Mouse (Mus musculus) hindlimb bud, embryonic 11.5 days (tissue): ENCODE results near the gene Eea1.

Experiments
- DNase-seq: peaks from one replicate; pipeline ENCODE4 v3.0.0-alpha.2; 2012; ENCODE audit warnings: low read depth, low spot score; ENCODE audit errors: extremely low spot score

Gene Eea1

DNA sequence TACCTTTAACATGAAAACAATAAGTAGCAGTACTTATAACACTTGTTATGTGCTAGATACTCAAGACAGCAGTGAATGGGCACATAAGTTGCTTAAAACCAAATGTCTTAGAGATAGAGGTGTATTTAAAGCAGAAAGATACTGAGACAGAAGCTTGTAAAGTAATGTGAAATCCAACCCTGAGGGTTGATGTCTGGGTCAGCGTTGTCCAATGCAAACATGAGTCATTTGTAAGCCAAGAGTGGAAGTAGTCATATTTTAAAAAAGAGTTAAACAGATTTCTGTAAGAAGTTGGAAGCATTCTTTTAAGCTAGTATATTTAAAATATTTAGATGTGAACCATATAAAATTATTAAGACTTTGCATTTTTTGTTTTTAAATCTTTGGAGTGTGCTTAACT, 4.6 kb downstream of the Eea1 start:
- no peak for DNase-seq

DNA sequence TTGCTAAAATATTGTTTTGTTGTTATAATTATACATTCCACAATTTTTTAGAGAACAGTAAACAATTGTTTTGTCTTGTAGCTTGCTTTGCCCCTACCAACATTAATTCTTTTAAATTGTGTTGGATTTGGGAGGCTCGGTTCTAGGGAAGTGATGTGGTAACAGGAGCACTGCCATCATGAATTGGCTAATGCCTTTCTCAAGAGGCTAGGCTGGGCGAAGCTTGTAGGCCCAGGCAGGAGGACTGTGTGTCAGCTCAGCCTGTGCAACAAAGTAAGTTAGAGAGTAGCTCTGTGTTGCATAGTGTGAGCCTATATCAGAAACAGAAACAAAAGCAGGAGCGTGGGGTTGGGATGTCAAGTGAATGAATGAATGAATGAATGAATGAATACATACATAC, 9.0 kb downstream of the Eea1 start:
- no peak for DNase-seq

DNA sequence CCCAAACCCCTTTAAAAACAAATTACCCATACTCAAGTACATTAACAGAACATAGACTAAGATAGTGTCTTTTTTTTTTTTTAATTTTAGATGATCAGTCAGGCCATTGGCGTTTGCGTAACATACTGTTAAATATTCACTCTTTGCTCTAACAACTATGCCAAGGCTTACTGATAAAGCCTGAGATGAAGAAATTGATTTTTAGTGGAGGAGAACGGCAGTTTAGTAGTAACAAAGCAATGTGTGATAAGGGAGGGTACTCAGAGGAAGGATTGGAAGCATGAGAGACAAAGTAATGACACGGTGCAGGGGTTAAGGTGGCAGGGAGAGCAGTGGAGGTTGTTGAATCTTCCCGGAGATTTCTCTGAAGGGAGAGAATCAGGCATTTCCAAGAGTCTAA, 9.7 kb downstream of the Eea1 start:
- no peak for DNase-seq

DNA sequence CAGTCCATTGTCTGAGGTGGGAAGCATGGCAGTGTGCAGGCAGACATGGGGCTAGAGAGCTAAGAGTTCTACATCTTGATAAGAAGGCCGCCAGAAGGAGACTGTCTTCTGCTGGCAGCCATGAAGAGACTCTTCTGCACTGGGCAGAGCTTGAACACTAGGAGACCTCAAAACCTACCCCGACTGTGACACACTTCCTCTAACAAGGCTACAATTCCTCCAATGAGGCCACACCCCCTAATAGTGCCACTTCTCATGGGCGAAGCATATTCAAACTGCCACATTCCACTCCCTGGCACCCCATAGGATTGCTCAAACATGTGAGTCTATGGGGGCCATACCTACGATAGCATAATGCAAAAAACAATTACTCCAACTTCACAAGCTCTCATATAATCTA, 10.3 kb downstream of the Eea1 start:
- no peak for DNase-seq

DNA sequence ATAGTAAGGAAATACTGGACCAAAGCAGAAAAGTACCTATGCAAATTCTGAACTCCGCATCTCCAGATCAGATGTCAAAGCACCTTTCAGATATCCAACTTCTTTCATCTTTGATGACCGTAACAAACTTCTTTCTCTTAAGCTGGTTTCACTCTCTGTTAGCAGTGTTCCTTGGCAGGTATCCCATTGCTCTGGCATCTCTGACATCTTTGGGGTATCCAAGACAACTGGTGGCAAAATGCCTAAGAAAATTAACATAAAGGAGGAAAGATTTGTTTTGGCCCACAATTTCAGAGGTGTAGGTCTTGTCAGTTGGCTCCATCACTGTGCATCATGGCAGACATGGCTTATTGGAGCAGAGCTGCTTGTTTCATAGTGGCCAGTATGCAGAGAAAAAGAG, 10.9 kb downstream of the Eea1 start:
- DNase-seq: no peak

DNA sequence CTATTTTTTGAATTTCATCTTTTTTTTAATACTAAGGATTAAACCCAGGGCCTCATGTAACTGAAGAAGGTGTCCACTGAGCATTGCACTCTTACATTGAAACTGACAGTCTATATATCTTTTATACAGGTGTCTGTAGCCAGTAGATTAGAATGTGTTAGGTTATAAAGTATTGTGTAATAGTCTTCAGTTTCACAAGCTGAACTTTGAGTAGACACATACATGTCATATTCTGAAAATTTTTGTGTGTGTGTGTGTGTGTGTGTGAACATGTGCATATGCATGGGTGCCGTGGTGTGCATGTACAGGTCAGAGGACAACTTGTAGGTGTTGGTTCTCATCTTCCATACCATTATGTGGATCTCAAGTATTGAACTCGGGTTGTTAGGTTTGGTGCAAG, 16.2 kb downstream of the Eea1 start:
- DNase-seq: no peak

DNA sequence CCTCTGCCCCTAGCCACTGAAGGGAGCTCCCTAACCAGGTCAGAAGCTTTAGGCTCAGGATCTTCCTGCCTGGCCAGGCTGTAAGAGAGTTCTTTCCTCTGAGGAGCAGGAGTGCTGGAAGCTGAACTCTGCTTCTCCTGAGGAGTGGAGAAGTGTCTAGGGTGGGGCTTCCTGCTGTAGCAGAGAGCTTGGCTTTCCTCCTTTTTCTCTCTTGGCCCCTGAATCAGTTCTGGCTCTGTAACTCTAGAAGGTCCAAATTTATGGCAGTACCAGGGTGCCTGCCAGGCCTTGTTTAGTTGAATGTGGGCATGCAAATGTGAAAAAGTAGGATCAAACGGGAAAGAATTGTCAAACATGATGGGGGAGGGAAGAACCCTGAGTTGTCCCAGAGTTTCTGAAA, 17.1 kb downstream of the Eea1 start:
- no peak for DNase-seq

DNA sequence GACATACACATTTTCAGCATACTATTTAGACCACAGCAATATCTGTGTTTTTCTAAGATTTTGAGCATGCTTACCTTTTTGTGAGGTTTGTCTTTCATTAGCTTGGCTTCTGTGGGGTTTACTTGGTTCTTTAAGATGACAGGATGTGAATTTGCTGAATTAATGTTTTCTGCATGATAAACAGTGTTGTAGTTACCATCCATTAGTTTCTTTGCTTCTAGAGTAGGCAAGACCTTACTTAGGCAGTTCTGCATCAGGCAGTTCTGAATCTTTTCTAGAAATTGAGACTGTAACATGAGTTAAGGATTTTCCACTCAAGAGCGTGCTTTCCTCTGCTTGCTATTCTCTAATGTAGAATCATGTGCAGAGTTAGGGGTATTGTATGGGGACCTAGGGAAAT, 24.2 kb downstream of the Eea1 start:
- no peak for DNase-seq

DNA sequence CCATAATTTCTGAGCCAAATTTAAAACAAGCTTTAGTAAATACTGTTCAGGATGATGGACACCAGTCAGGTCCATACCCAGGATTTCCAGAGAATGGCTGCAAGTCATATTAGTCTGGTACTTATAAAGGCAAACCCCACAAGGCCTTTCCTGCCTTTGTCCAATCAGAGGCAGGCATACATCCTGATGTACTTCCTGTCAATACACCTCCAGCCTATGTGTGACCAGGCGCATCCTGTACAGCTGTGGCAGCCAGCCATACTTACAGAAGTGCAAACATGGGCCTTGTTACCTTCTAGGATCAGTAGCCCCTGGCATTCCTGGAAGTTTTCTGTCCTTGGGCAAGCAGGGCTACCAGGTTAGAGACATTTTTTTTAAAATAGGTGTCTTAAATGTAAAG, 29.2 kb downstream of the Eea1 start:
- DNase-seq: no peak

DNA sequence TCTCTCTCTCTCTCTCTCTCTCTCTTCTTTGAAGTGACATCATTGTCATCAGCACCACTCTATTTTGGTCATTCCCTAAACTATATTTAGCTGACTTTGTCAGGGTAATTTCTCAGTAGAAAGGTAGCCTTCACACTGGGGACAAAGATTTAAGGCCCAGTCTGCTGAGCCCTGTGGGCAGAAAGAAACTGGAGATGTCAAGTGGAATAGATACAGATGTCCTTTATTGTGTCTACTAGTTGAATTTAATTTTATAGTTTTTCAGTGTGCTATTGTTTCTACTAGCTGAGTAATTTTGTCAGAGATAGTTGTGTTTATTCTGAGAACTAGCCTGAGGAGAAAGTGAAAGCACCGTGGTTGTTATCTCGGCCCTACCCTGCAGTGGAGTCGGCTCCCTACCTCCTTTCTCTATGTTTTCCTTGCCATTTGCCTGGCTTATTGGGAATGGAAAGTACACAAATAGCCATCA, 30.3 kb downstream of the Eea1 start:
- DNase-seq: no peak

DNA sequence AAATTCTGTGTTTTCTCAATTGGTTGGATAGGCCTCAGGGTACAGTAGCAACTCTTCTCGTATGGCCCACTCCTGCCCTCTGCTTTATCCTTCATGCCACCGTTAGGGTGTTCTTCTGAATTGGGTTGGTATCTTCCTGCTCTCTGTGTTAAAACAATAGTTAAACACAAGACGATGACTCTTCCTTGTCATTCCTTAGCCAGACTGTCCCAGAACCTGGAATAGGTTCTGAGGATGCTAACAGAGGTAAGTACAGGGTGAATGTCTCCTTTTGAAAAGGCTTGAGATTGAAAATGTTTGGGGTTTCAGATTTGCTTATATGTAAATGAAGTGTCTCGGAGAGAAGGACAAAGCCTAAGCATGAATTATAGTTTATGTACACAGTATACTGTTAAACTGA, 30.9 kb downstream of the Eea1 start:
- DNase-seq: no peak

DNA sequence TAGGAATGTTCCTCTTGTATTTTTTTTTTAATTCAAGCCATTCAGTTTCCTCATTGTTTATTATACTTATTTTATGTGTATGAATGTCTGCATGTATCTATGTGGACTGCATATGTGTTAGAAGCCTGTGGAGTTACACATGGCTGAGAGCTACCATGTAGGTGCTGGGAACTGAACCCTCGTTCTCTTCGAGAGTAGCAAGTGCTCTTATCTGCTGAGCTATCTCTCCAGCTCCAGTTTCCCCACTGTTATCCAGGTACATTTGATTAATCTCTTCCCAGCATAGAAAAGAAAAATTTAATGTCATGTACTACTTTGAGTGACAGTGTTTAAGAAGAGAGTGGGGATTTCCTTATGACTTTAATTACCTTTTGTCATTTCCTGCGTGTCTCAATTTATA, 31.5 kb downstream of the Eea1 start:
- DNase-seq: no peak

DNA sequence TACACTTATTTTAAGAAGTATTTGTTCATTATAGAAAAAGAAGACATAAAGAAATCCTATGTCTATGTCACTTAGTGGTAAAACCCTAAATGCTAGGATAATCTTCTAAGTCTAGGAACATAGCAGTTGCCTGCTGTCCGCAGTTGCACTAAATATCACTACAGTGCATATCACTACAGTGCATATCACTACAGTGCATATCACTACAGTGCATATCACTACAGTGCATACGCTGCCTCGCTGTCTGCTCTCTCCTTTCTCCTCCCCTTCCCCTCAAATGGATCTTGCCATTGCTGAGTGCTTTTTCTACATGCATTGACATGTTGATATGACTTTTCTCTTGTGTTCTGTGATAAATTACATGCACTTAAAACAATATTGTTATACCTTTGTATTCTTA, 34.0 kb downstream of the Eea1 start:
- DNase-seq: no peak

DNA sequence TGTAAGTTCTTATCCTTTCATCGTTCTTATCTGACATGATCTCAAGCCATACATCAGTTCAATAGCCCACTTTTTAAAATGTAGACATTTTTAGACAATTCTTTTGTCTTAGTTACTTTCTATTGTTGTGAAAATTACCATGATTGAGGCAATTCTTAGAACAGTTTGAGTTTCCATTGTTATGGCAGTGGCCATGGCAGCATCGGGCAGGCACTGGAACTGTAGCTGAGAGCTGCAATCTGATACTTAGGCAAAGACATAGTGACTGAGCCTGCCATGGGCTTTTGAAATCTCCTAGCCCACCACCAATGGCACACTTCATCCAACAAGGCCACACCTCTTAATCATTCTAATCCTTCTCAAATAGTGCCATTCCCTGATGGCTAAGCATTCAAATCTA, 36.3 kb downstream of the Eea1 start:
- no peak for DNase-seq

DNA sequence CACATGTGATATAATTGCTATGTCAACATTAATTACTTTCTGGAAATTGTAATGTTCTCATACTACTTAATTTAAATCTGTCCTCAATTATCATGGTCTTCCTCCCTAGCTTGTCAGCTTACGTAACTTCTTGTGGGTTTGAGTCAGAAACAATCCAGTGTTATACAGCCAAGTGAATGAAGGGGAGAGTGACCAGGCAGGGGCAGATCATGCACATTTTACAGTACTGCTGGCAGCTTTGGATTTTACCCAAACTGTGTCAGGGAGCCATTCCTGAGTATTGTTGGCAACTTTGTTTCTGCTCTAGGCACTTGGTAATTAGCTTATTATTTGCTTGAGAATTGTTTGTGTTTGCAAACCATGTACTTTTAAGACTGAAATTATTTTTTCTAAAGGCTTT, 49.3 kb downstream of the Eea1 start:
- no peak for DNase-seq

DNA sequence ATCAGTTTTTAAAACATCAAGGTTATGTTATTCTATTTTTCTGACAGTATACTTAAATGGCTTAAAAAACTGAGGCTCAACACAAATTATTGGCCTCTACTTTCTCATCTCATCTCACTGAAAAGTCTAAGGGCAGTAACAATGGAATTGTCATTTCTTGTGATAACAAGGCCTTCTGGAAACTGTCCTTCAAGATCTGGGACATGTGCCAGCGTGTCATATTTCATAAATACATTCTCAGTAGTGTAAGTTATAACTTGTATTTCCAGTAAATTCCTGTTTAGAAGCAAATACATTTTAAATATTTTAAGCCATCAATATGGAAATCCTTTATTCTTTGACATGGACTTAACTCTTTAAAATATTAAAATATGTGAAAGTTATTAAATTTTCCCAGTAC, 50.7 kb downstream of the Eea1 start:
- DNase-seq: no peak

DNA sequence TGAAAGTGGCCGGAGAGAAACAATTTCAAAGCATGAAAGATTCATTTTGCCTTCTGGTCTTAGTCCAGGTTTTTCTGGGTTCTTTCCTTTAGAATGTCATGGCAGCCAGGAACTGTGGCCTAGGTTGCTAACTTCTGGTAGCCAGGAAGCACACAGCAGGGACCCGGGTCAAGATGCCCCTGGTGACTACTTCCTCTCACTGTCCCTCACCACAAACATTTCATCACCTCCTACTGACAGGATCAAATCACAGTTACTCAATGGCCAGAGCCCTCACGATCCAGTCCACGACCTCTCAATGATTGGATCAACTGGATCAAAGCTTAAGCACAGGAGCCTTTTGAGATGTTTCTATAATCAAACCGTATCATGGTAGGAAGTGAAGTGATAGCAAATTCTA, 60.5 kb downstream of the Eea1 start:
- DNase-seq: no peak

DNA sequence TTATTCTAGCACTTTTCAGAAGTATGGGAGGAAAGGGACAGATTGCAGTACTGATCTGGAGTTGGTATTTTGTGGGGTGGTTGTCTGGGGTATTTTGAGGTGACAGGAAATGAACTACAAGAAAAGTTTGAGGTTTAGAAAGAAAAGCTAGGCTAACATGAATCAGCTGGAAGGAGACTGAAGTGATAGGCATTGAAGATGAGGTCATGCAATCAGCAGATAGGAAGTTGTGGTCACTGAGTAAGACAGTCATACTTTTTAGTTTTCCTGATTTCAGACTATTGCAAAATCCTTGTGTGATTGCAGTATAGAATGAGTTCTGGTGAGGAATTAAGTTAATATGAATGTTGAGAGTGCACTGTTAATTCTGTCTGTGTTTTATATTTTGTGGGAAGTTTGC, 75.3 kb downstream of the Eea1 start:
- DNase-seq: no peak

DNA sequence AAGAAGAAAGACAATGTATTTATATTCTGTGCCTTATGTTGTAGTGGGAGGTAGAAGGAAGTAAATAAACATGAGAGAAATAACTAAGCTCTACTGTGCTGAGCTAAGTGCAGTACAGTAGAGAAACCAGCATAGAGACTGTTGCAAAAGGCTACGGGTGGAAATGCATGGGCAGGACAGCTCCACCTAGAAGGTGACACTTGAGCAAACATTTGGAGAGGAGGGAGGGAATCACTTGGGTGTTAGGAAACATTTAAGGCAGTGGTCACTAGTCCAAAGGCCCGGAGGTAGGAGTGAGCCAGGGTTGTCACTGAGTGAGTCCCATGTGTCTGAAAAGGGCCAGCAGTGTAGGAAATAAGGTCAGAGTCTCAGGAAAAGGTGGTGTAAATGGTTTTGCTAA, 77.0 kb downstream of the Eea1 start:
- DNase-seq: no peak

DNA sequence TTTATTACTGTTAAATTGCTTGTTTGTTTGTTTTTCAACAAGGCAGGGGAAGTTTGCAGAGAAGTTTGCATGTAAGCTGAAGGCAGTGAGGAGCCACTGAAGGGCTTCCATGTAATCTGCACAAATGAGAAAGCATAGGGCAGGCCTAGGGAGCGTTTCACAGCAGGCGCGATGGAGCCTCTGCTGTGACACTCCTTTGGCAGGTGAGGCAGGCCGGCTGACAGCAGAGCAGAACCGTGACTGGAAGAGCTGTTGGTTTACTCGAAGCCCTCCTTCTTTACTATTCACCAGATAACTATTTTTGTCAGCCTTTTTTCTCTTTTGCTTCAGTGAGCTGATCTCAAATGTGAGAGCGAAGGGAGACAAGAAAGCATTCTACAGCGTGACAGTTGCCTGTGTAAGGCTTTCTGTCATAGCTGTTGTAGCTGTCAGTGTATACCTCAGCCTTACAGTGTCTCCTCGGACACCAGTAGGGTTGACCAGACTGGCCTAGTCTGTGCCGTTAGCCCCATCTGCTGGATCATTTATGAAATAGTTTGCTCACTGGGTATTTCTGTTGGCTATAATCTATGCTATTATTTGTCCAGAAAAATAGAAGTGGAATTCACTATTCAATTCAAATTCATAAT, 93.0 kb downstream of the Eea1 start:
- DNase-seq: no peak

DNA sequence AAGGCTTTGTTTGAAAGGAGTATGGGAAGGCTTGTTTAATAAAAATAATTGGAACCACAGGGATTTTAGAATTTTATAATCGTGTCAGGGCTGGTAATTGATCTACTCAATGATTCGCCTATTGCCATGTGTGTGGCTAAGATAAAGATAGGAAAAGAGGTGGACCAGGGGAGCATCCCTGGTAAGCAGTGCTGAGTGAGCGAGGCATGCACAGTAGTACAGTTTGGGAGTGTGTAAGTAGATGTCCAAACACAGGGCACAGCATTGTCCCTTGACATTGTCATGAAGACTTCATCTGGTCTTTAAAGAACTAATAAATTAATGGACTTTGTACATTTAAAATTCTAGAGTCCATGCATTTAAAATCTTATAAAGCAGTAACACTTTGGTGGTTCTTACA, 93.7 kb downstream of the Eea1 start:
- no peak for DNase-seq

DNA sequence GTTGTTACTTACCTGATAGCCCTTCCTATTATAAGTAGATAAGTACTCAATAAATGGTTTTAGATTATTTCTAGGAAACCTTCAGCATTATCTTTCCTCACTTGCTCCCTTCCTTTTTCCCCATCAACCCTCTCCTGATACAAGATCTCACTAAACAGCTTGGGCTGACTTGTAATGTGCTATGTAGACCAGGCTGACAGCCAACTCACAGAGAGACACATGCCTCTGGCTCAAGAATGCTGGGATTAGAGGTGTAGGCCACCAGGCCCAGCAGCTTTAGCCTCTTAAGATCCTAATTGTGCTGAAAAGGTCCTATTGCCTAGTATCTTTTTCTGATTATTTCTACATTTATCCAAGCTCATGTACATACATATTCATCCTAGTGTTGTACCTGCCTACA, 95.5 kb downstream of the Eea1 start:
- DNase-seq: no peak

DNA sequence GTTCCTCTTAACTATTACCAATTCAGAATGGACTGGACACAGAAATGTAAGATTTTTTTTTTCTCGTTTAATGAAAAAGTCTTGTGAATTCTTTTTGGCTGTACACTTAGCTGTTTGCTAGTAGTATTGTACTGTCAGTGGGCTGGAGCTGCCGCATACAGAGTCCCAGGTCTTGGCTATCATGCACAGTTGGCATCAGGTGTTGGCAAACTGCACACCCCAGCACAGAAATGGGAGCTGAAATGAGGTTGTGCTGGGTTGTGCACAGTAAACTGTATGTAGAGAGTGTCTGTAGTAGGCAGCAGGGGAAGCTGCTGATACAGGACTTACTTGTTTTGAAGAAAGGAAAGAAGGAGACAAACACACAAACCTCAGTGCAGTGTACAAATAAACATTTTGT, 103.8 kb downstream of the Eea1 start:
- DNase-seq: no peak
